Mouse (Mus musculus): ENCODE results near the gene Setd1b.

DNA sequence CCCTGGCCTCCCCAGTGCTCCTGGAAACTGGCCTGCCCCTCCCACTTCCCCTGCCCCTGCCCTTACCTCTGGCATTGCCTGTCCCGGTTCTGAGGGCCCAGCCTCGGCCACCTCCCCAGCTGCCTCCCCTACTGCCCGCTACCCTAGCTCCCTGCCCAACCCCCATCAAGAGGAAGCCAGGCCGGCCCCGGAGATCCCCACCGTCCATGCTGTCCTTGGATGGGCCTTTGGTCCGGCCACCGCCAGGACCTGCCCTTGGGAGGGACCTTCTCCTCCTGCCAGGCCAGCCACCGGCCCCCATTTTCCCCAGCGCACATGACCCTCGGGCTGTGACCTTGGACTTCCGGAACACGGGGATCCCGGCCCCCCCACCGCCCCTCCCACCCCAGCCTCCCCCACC, 18.3 kb downstream of the Setd1b start:
- TF ChIP-seq POLR2A (IDR thresholded peaks at IDR 0.05; ENCODE audit: borderline replicate concordance, low read depth, low read length) (no peak), CTCF (IDR thresholded peaks at IDR 0.05; ENCODE audit: low read depth, low read length) (no peak)
